Mouse (Mus musculus): ENCODE data around the gene Kcnh3. TPM values are rescaled to one million over a fixed set of nuclear protein-coding genes. Genes with fewer than 3 reads are reported as not detected.

Kcnh3 gene
- polyA plus RNA-seq (2012) = not detected in 2 replicates

GRCm38 (mm10) chr15:99224208-99224911 is at the start of gene Kcnh3:
Gene Kcnh3 (plus strand): TSS chr15:99224861.

DNA sequence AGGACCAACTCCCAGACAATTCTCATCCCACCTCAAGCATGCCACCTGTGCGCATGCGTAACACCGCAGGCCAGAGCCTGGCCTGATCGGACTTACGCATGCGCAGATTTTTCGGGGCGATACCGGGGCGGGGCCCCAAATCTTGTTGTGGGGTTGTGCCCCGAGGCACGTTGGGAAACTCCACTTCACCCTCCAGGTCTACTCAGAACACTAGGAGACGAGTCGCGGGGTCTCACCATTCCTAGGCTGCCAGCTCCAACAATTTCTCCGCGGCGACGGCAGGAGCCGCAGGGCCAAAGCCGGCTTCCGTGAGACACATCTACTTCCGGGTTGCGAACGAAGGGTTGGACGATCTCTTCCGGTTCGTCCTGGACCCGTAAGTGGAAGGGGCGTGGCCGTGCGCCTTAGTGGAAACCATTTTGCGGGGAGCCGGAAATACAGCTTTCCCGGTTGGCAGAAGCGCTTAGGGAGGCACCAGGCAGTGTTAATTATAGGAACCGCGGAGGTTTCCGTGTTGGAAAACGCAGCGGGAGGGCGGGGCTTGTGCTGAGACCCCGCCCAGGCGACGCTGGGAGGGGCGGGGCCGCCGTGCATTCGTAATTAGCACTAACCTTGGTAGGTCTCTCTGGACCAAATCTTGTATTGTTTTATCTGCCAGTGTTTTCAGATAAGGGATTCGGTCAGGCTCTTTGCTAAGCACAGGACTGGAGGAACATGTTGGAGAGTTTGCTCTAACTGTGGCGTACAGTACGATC is 27.1 kb downstream of the Kcnh3 start, which contains the start of gene Mcrs1:
TSS of gene Mcrs1 (minus strand) at position 336 of the 755 bp plus-strand sequence.

Other genes with a start within 250 kb of the Kcnh3 start
- 29.3 and 45.8 TPM in 2 replicates for gene Tuba1c, start 195.0 kb upstream of the Kcnh3 start, polyA plus RNA-seq (2012)
- gene Prph, start 169.7 kb upstream of the Kcnh3 start, polyA plus RNA-seq (2012) = 0.21 and 0.74 TPM in 2 replicates
- 33.9 and 51.5 TPM in 2 replicates for gene Troap, start 150.3 kb upstream of the Kcnh3 start, polyA plus RNA-seq (2012)
- gene C1ql4, start 137.0 kb upstream of the Kcnh3 start, polyA plus RNA-seq (2012) = not detected in 2 replicates
- not detected in 2 replicates for gene Dnajc22, start 131.7 kb upstream of the Kcnh3 start, polyA plus RNA-seq (2012)
- gene Spats2, start 98.9 kb upstream of the Kcnh3 start, polyA plus RNA-seq (2012) = 0.12 and 0.16 TPM in 2 replicates
- gene Mcrs1, start 27.1 kb downstream of the Kcnh3 start, polyA plus RNA-seq (2012) = 101 and 104 TPM in 2 replicates
- gene Prpf40b, start 70.2 kb downstream of the Kcnh3 start, polyA plus RNA-seq (2012) = 36.6 and 37.4 TPM in 2 replicates
- not detected in 2 replicates for gene Fam186b, start 71.0 kb downstream of the Kcnh3 start, polyA plus RNA-seq (2012)
- gene Fmnl3, start 145.6 kb downstream of the Kcnh3 start, polyA plus RNA-seq (2012) = 19.8 and 21.7 TPM in 2 replicates
- 291 and 305 TPM in 2 replicates for gene Tmbim6, start 168.0 kb downstream of the Kcnh3 start, polyA plus RNA-seq (2012)
- 26.8 and 31.6 TPM in 2 replicates for gene Nckap5l, start 232.9 kb downstream of the Kcnh3 start, polyA plus RNA-seq (2012)
- 2.7 and 5.4 TPM in 2 replicates for gene Bcdin3d, start 249.9 kb downstream of the Kcnh3 start, polyA plus RNA-seq (2012)